Mouse (Mus musculus) cortical plate, adult 2 months (tissue): ENCODE data around the gene Prss34.

ENCODE experiments used
- CTCF ChIP-seq: fragments of 200-500 bp; IDR thresholded peaks from 2 replicates; pipeline ENCODE4 v1.5.1; 2011; ENCODE audit warnings: mild to moderate bottlenecking, control low read depth, low read length; ENCODE audit not compliant: insufficient read depth; ENCODE audit errors: extremely low read depth
- POLR2A ChIP-seq: fragments of 200-500 bp; IDR thresholded peaks from 2 replicates; pipeline ENCODE4 v1.6.1; 2011; ENCODE audit warnings: mild to moderate bottlenecking, low read length, control low read depth; ENCODE audit not compliant: insufficient read depth; ENCODE audit errors: extremely low read depth

DNA sequence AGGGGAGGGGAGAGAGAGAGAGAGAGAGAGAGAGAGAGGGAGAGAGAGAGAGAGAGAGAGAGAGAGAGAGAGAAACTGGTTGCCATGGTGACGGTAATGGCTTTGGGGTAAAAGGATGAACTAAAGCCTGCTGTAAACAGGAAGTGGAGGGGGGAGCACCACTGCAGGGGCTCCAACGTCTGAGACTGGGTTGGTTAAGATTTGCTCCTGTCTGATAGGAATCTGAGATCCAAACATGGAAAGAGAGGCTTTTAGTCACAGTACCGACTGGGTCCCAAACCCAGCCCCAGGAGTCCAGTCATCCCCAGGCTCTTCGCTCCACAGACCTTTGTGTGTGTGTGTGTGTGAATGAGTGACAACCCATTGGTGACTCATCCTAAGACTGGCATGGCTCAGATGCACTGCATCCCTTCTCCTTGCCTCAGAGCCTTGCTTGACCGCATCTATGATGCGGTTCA is 40.4 kb upstream of the Prss34 start:
- TF ChIP-seq POLR2A (no peak), CTCF (no peak)
